Mouse (Mus musculus): ENCODE data around the gene Fam19a2.

- no peak for TF ChIP-seq MYOG (IDR thresholded peaks at IDR 0.05; ENCODE audit: control insufficient read depth in 1 of 3, insufficient read depth in 1 of 3, insufficient read length in 2 of 3, low read depth in 2 of 3)
- no peak for TF ChIP-seq USF1 (IDR thresholded peaks at IDR 0.05; ENCODE audit: low read depth)
- no peak for TF ChIP-seq TCF12 (IDR thresholded peaks at IDR 0.05; ENCODE audit: insufficient read depth, poor library complexity, severe bottlenecking)
- TF ChIP-seq MYOD1 (IDR thresholded peaks at IDR 0.05; ENCODE audit: control insufficient read depth in 1 of 3, insufficient read length in 2 of 3, low read depth in 2 of 3): no peak
- TF ChIP-seq SRF (IDR thresholded peaks at IDR 0.05; ENCODE audit: control insufficient read depth, insufficient read length, low read depth): no peak
- TF ChIP-seq POLR2A (IDR thresholded peaks at IDR 0.05; ENCODE audit: insufficient read length, low read depth): no peak
- no peak for TF ChIP-seq MAX (IDR thresholded peaks at IDR 0.05; ENCODE audit: low read depth)
- no peak for TF ChIP-seq POLR2AphosphoS2 (IDR thresholded peaks at IDR 0.05; ENCODE audit: insufficient read length, low read depth)
- TF ChIP-seq CEBPB (IDR thresholded peaks at IDR 0.05; ENCODE audit: insufficient read depth, poor library complexity, severe bottlenecking): no peak
Observed at GRCm38 (mm10) chr10:123748317-123748716, 484.5 kb downstream of the Fam19a2 start.

Data from myocyte (in vitro differentiated cells).